Mouse (Mus musculus): ENCODE measurements around the gene Akr1b3. TPM values are rescaled to one million over a fixed set of nuclear protein-coding genes. Genes with fewer than 3 reads are reported as not detected.
"Not testable (repeated sequence)": the region's sequence is repeated elsewhere in the genome, so short reads cannot be mapped to it uniquely, and the experiment has no call there.

The Akr1b3 gene
- polyA plus RNA-seq, 1 experiment from 2014 or later, result 207 TPM

- H3K9me3 ChIP-seq (ENCODE audit: control insufficient read depth, low read length); H3K9ac ChIP-seq (ENCODE audit: low read depth, low read length); H3K4me3 ChIP-seq (ENCODE audit: low read length); H3K4me1 ChIP-seq (ENCODE audit: control insufficient read depth, insufficient read depth, low read length); H3K36me3 ChIP-seq (ENCODE audit: control insufficient read depth, insufficient read depth, low read length); H3K27me3 ChIP-seq (ENCODE audit: control insufficient read depth, insufficient read depth, low read length); H3K27ac ChIP-seq (ENCODE audit: low read depth, low read length); H3K4me2 ChIP-seq (replicated peaks; ENCODE audit: low read depth, low read length); ATAC-seq (ENCODE audit: low FRiP score, low TSS enrichment): not testable (repeated sequence)
- WGBS, result 48% methylated on average over 10 of the region's 10 CpGs
Measured at GRCm38 (mm10) chr6:34351481-34351880, 34.2 kb upstream of the Akr1b3 start.

DNA sequence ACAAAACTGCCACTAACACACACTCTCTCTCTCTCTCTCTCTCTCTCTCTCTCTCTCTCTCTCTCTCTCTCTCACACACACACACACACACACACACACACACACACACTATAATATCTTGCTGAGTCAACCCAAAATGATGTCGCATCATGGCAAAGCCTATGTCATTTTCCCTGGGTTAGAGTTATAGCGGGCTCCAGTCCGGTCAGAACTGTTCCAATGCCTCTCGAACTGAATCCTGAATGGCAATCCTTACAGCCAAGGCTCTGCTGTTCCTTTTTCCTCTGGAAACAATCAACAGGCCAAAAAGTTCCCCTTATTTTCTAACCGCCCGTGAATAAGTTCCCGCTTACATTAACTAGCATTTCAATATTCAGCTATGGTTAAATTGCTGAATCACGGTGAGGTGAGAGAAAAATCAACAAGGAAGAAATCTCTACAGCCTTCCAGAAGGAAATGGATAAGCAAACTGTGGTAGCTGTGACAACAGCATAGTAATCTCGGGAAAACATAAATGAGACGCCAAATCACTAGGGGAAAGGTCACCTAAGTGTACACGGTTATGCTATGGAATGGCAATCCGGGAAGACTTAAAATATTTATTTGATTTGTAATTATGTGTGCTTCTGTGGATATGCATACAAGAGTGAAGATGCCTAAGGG, 32.9 kb upstream of the Akr1b3 start:
- Histone ChIP-seq H3K36me3 (ENCODE audit: control insufficient read depth, insufficient read depth, low read length) (no peaks in the 10 kb centered on the region), H3K27me3 (ENCODE audit: control insufficient read depth, insufficient read depth, low read length) (no peaks in the 10 kb centered on the region), H3K27ac (ENCODE audit: low read depth, low read length) (no peak overlapping the region), H3K9ac (ENCODE audit: low read depth, low read length) (no peak overlapping the region), H3K9me3 (ENCODE audit: control insufficient read depth, low read length) (no peaks in the 10 kb centered on the region), H3K4me3 (ENCODE audit: low read length) (no peak overlapping the region), H3K4me2 (replicated peaks; ENCODE audit: low read depth, low read length) (no peak overlapping the region), H3K4me1 (ENCODE audit: control insufficient read depth, insufficient read depth, low read length) (no peaks in the 10 kb centered on the region)
- 86% methylated on average over 12 of the region's 12 CpGs for WGBS
- ATAC-seq (ENCODE audit: low FRiP score, low TSS enrichment), result no peak

GRCm38 (mm10) chr6:34346096-34346898, 29.0 kb upstream of the Akr1b3 start:
- Histone ChIP-seq H3K4me1 (ENCODE audit: control insufficient read depth, insufficient read depth, low read length) (no peaks in the 10 kb centered on the region), H3K27me3 (ENCODE audit: control insufficient read depth, insufficient read depth, low read length) (no peaks in the 10 kb centered on the region), H3K27ac (ENCODE audit: low read depth, low read length) (no peak overlapping the region), H3K36me3 (ENCODE audit: control insufficient read depth, insufficient read depth, low read length) (no peaks in the 10 kb centered on the region), H3K4me3 (ENCODE audit: low read length) (no peak overlapping the region), H3K9me3 (ENCODE audit: control insufficient read depth, low read length) (no peaks in the 10 kb centered on the region), H3K9ac (ENCODE audit: low read depth, low read length) (no peak overlapping the region), H3K4me2 (replicated peaks; ENCODE audit: low read depth, low read length) (no peak overlapping the region)
- peak; percentile 76 for ATAC-seq (ENCODE audit: low FRiP score, low TSS enrichment)
- WGBS, result 50% methylated on average over 14 of the region's 14 CpGs

DNA sequence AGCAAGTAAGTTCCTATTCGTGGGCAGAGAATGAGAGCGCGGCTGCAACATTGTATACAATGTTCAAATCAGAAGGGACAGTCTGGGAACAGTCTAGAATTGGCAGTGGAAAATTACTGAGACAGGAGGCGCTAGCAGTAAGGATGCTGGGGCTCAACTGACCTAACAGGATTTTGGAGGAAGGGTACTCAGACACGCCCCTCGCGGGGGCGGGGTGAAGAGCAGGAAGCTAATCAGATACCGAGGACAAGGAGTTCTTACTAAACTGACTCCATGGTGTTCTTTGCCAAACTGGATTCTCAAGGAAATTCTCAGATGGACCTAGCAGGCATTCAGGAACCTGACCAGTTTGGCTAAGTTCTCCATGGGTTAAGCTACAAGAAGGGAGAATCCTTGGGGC, 27.7 kb upstream of the Akr1b3 start:
- 0 out of 2 replicates have a peak overlapping the region, but pooled peaks have one; percentile 5 for H3K4me2 ChIP-seq (replicated peaks; ENCODE audit: low read depth, low read length)
- WGBS, result 25% methylated on average over 9 of the region's 9 CpGs
- no peaks in the 10 kb centered on the region for H3K4me1 ChIP-seq (ENCODE audit: control insufficient read depth, insufficient read depth, low read length)
- H3K27ac ChIP-seq (ENCODE audit: low read depth, low read length), result no peak overlapping the region
- H3K27me3 ChIP-seq (ENCODE audit: control insufficient read depth, insufficient read depth, low read length), result no peaks in the 10 kb centered on the region
- H3K4me3 ChIP-seq (ENCODE audit: low read length), result no peak overlapping the region
- ATAC-seq (ENCODE audit: low FRiP score, low TSS enrichment), result no peak
- no peak overlapping the region for H3K9ac ChIP-seq (ENCODE audit: low read depth, low read length)
- no peaks in the 10 kb centered on the region for H3K9me3 ChIP-seq (ENCODE audit: control insufficient read depth, low read length)
- no peaks in the 10 kb centered on the region for H3K36me3 ChIP-seq (ENCODE audit: control insufficient read depth, insufficient read depth, low read length)

- H3K4me3 ChIP-seq (ENCODE audit: low read length), result no peak overlapping the region
- H3K4me1 ChIP-seq (ENCODE audit: control insufficient read depth, insufficient read depth, low read length), result no peaks in the 10 kb centered on the region
- WGBS, result 68% methylated on average over 10 of the region's 10 CpGs
- H3K9ac ChIP-seq (ENCODE audit: low read depth, low read length), result no peak overlapping the region
- no peaks in the 10 kb centered on the region for H3K27me3 ChIP-seq (ENCODE audit: control insufficient read depth, insufficient read depth, low read length)
- 0 out of 2 replicates have a peak overlapping the region, but pooled peaks have one; percentile 5 for H3K4me2 ChIP-seq (replicated peaks; ENCODE audit: low read depth, low read length)
- no peaks in the 10 kb centered on the region for H3K36me3 ChIP-seq (ENCODE audit: control insufficient read depth, insufficient read depth, low read length)
- no peaks in the 10 kb centered on the region for H3K9me3 ChIP-seq (ENCODE audit: control insufficient read depth, low read length)
- 0 out of 2 replicates have a peak, but pooled peaks have one; percentile 28 for ATAC-seq (ENCODE audit: low FRiP score, low TSS enrichment)
- no peak overlapping the region for H3K27ac ChIP-seq (ENCODE audit: low read depth, low read length)
Measured at GRCm38 (mm10) chr6:34344135-34344850, 27.0 kb upstream of the Akr1b3 start.

DNA sequence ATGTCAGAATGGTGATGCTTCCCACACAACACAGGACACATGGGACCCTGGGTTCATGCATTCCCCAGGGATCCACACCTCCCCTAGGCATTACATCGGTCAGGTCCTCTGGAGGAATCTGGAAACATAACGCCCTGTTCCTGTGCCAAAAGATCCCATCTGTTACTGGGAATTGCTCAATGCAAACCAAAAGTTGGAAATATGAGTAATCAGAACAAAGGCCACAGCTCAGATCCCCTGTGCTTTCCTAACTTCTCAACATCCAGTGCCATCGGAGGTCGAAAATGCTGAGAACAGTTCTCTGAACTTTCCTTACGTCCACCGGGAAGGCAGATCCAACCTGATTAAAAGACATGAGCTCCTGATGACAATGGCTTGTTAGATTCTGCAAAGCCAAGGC, 26.1 kb upstream of the Akr1b3 start:
- no peak overlapping the region for H3K9ac ChIP-seq (ENCODE audit: low read depth, low read length)
- H3K36me3 ChIP-seq (ENCODE audit: control insufficient read depth, insufficient read depth, low read length), result no peaks in the 10 kb centered on the region

DNA sequence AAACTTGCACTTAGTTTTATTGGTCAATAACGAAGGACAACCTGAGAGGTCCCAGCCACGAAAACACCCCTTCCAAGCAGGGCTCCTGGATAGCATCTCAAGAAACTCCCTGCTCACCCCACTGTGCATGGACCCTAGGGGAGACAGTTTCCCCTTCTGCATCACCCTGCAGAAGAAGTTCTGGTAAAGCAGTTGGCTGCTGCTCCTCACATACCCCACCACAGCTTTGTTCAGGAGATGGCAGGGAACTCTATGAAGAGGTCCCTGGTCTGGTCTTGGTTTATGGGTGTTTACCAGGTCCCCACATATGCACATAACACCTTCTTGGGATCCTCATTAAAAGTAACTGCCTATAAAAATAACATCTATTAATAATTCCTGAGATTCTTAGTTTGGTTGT, 25.2 kb upstream of the Akr1b3 start:
- Histone ChIP-seq H3K9ac (ENCODE audit: low read depth, low read length) (no peak overlapping the region), H3K4me2 (replicated peaks; ENCODE audit: low read depth, low read length) (no peak overlapping the region), H3K4me1 (ENCODE audit: control insufficient read depth, insufficient read depth, low read length) (no peaks in the 10 kb centered on the region), H3K4me3 (ENCODE audit: low read length) (no peak overlapping the region), H3K36me3 (ENCODE audit: control insufficient read depth, insufficient read depth, low read length) (no peaks in the 10 kb centered on the region), H3K27ac (ENCODE audit: low read depth, low read length) (no peak overlapping the region), H3K9me3 (ENCODE audit: control insufficient read depth, low read length) (no peaks in the 10 kb centered on the region), H3K27me3 (ENCODE audit: control insufficient read depth, insufficient read depth, low read length) (no peaks in the 10 kb centered on the region)
- ATAC-seq (ENCODE audit: low FRiP score, low TSS enrichment), result no peak
- 72% methylated on average over 2 of the region's 2 CpGs for WGBS

More for the DNA sequence above, 26.1 kb upstream of the Akr1b3 start:
- Histone ChIP-seq H3K27ac (ENCODE audit: low read depth, low read length) (no peak overlapping the region), H3K4me1 (ENCODE audit: control insufficient read depth, insufficient read depth, low read length) (no peaks in the 10 kb centered on the region), H3K4me2 (replicated peaks; ENCODE audit: low read depth, low read length) (no peak overlapping the region), H3K27me3 (ENCODE audit: control insufficient read depth, insufficient read depth, low read length) (no peaks in the 10 kb centered on the region), H3K9me3 (ENCODE audit: control insufficient read depth, low read length) (no peaks in the 10 kb centered on the region), H3K4me3 (ENCODE audit: low read length) (no peak overlapping the region)
- no peak for ATAC-seq (ENCODE audit: low FRiP score, low TSS enrichment)
- 84% methylated on average over 6 of the region's 6 CpGs for WGBS

DNA sequence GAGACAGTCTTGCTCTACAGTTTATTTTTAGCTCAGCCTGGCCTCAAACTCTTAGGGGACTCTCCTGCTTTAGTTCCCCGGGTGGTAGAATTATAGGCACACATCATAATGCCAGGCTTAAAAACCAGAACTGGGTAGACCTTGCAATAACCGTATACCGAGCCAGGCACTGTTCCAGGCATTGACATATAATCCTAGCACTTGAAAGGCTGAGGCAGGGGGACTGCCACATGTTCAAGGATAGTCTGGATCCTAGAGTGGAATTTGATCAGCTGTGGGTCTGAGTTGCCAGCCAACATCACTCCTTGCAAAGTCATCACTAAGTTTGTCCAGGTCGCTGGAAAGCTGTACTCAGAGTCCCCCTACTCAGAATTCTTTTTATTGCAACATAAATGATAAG, 24.7 kb upstream of the Akr1b3 start:
- H3K9me3 ChIP-seq (ENCODE audit: control insufficient read depth, low read length), result no peaks in the 10 kb centered on the region
- no peak overlapping the region for H3K9ac ChIP-seq (ENCODE audit: low read depth, low read length)
- H3K4me3 ChIP-seq (ENCODE audit: low read length), result no peak overlapping the region
- WGBS, result 83% methylated on average over 4 of the region's 4 CpGs
- ATAC-seq (ENCODE audit: low FRiP score, low TSS enrichment), result no peak
- H3K4me1 ChIP-seq (ENCODE audit: control insufficient read depth, insufficient read depth, low read length), result no peaks in the 10 kb centered on the region
- H3K4me2 ChIP-seq (replicated peaks; ENCODE audit: low read depth, low read length), result no peak overlapping the region
- H3K36me3 ChIP-seq (ENCODE audit: control insufficient read depth, insufficient read depth, low read length), result no peaks in the 10 kb centered on the region
- H3K27ac ChIP-seq (ENCODE audit: low read depth, low read length), result no peak overlapping the region
- no peaks in the 10 kb centered on the region for H3K27me3 ChIP-seq (ENCODE audit: control insufficient read depth, insufficient read depth, low read length)

- H3K4me1 ChIP-seq (ENCODE audit: control insufficient read depth, insufficient read depth, low read length), result no peaks in the 10 kb centered on the region
- ATAC-seq (ENCODE audit: low FRiP score, low TSS enrichment), result no peak
- no peaks in the 10 kb centered on the region for H3K27me3 ChIP-seq (ENCODE audit: control insufficient read depth, insufficient read depth, low read length)
- no peaks in the 10 kb centered on the region for H3K9me3 ChIP-seq (ENCODE audit: control insufficient read depth, low read length)
- WGBS, result 80% methylated on average over 2 of the region's 2 CpGs
- H3K4me2 ChIP-seq (replicated peaks; ENCODE audit: low read depth, low read length), result no peak overlapping the region
- H3K4me3 ChIP-seq (ENCODE audit: low read length), result no peak overlapping the region
- H3K36me3 ChIP-seq (ENCODE audit: control insufficient read depth, insufficient read depth, low read length), result no peaks in the 10 kb centered on the region
- no peak overlapping the region for H3K27ac ChIP-seq (ENCODE audit: low read depth, low read length)
- no peak overlapping the region for H3K9ac ChIP-seq (ENCODE audit: low read depth, low read length)
Measured at GRCm38 (mm10) chr6:34337799-34338198, 20.5 kb upstream of the Akr1b3 start.
